Mouse (Mus musculus): Measurements from ENCODE around the gene Fam32a. TPM values are rescaled to one million over a fixed set of nuclear protein-coding genes. Genes with fewer than 3 reads are reported as not detected.
A peak's percentile ranks its signal among the peaks of the same experiment; 100 is the strongest.

Fam32a gene
- polyA plus RNA-seq, 1 experiment, result 41.4 TPM

DNA sequence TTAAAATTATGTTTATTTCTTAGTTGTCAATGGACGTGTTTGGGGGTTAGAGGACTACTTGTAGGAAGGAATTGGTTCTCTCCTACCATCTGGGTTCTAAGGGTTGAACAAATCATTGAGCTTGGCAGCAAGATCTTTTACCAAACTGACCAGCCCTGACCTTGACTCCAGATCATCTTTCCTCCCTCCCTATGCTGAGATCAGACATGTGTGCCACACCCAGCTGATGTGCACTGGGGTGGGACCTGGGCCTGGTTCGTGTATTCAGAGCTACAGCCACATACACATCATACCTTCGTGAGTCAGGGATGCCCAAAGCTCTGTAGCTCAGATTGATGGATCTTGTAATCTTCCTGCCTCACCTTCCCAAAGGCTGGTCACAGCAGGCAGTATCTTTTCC, 52.2 kb downstream of the Fam32a start:
- Histone ChIP-seq H3K27ac (ENCODE audit: insufficient read depth, low read length) (no peak overlapping the region), H3K4me3 (ENCODE audit: insufficient read depth, low read length) (no peak overlapping the region), H3K4me1 (ENCODE audit: control insufficient read depth, insufficient read depth, low read length) (no peaks in the 10 kb centered on the region)
- TF ChIP-seq POLR2A (IDR thresholded peaks at IDR 0.05; ENCODE audit: low read depth, low read length) (no peak), CTCF (IDR thresholded peaks at IDR 0.05; ENCODE audit: borderline replicate concordance, insufficient read depth, low read length) (no peak)

DNA sequence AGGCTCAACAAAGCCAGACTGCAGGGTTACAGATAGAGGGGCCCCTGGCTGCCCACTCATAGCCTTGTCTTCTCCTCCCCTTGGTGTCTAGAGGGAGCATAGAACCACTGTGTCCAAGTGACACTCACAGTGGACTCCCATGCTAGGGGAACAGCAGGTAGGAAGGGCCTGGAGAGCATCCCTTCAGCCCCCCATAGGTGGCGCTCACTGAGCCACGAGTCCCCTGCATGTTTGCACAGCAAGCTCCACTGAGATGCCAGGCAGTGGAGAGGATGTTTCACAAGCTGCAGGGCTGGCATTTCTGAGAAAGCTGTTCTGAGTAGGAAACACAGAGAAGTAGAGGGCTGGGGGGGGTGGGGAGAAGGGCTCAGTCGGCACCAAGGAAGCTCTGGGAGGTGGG, 52.8 kb downstream of the Fam32a start:
- Histone ChIP-seq H3K4me1 (ENCODE audit: control insufficient read depth, insufficient read depth, low read length) (no peaks in the 10 kb centered on the region), H3K27ac (ENCODE audit: insufficient read depth, low read length) (no peak overlapping the region), H3K4me3 (ENCODE audit: insufficient read depth, low read length) (no peak overlapping the region)
- TF ChIP-seq POLR2A (IDR thresholded peaks at IDR 0.05; ENCODE audit: low read depth, low read length) (no peak), CTCF (IDR thresholded peaks at IDR 0.05; ENCODE audit: borderline replicate concordance, insufficient read depth, low read length) (peak; percentile 60)

DNA sequence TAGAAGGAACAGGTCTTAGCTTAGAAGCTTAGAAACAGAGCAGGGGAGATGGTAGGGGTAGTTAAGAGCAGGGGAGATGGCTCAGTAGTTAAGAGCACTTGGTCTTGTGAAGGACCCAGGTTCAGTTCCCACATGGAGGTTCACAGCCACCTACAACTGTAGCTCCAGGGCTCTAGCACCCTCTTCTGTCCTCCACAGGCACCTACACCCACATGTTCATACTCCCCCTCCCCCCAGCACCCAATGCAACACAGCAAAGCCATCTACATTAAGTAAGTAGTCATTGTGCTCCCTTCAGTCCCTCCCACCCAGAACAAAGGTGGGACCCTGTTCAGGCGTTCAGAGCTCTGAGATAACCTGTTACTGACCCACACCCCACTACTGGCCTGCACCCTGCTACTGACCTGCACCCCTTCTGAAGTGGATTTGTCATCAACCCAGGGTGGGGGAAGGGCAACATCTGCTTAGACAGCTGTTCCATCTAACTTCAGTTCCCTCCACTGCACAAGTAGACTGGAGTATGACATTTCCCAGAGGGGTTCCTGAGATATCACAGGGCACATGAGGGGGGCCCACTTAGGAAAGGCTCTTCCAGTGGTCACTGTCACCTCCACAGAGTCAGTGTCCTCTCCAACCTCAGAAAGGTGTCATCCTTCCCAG, 53.7 kb downstream of the Fam32a start:
- no peaks in the 10 kb centered on the region for H3K4me1 ChIP-seq (ENCODE audit: control insufficient read depth, insufficient read depth, low read length)
- H3K4me3 ChIP-seq (ENCODE audit: insufficient read depth, low read length), result no peak overlapping the region
- no peak for TF ChIP-seq POLR2A (IDR thresholded peaks at IDR 0.05; ENCODE audit: low read depth, low read length)
- no peak for TF ChIP-seq CTCF (IDR thresholded peaks at IDR 0.05; ENCODE audit: borderline replicate concordance, insufficient read depth, low read length)
- H3K27ac ChIP-seq (ENCODE audit: insufficient read depth, low read length), result no peak overlapping the region

DNA sequence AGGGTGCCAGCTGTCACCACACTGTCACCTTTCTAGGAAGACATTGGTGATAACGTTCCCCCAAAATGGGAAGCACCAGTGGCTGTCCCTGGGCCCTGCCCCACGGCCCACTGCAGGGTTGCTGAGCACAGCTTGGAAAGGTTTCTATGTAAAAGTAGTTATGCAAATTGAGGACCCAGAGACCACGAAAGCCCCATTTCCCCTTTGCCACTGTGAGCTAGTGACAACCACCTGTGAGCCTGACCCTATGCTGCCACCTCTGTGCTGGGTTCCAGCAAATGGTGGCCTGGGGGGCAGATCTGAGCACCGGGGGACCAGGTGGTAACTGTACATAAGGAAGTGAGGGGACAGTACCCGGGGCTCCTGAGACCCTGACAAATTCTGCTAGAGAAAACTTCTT, 54.3 kb downstream of the Fam32a start:
- Histone ChIP-seq H3K4me1 (ENCODE audit: control insufficient read depth, insufficient read depth, low read length) (no peaks in the 10 kb centered on the region), H3K27ac (ENCODE audit: insufficient read depth, low read length) (no peak overlapping the region), H3K4me3 (ENCODE audit: insufficient read depth, low read length) (no peak overlapping the region)
- no peak for TF ChIP-seq CTCF (IDR thresholded peaks at IDR 0.05; ENCODE audit: borderline replicate concordance, insufficient read depth, low read length)
- no peak for TF ChIP-seq POLR2A (IDR thresholded peaks at IDR 0.05; ENCODE audit: low read depth, low read length)

Other genes starting within 250 kb of the Fam32a start
- not detected in 2 replicates for gene Cyp4f18, start 210.1 kb upstream of the Fam32a start, polyA plus RNA-seq (2011; ENCODE audit: insufficient read length, low read depth, missing spikeins)
- gene Olfr372, start 178.5 kb upstream of the Fam32a start, polyA plus RNA-seq (2011; ENCODE audit: insufficient read length, low read depth, missing spikeins), result not detected in 2 replicates
- not detected in 2 replicates for gene Olfr373, start 136.6 kb upstream of the Fam32a start, polyA plus RNA-seq (2011; ENCODE audit: insufficient read length, low read depth, missing spikeins)
- gene Olfr374, start 112.7 kb upstream of the Fam32a start, polyA plus RNA-seq (2011; ENCODE audit: insufficient read length, low read depth, missing spikeins), result 0.40 TPM in 1 of 2 replicates, not detected in the other
- gene Tpm4, start 84.8 kb upstream of the Fam32a start, polyA plus RNA-seq (2011; ENCODE audit: insufficient read length, low read depth, missing spikeins), result 1,203 and 1,448 TPM in 2 replicates
- gene Rab8a, start 58.5 kb upstream of the Fam32a start, polyA plus RNA-seq (2011; ENCODE audit: insufficient read length, low read depth, missing spikeins), result 102 and 115 TPM in 2 replicates
- gene Hsh2d, start 30.1 kb upstream of the Fam32a start, polyA plus RNA-seq (2011; ENCODE audit: insufficient read length, low read depth, missing spikeins), result not detected in 2 replicates
- gene Cib3, start 6.9 kb upstream of the Fam32a start, polyA plus RNA-seq (2011; ENCODE audit: insufficient read length, low read depth, missing spikeins), result not detected in 2 replicates
- not detected in 2 replicates for gene Gm11034, start 6.1 kb upstream of the Fam32a start, polyA plus RNA-seq (2011; ENCODE audit: insufficient read length, low read depth, missing spikeins)
- 65.3 and 67.0 TPM in 2 replicates for gene Ap1m1, start 20.3 kb downstream of the Fam32a start, polyA plus RNA-seq (2011; ENCODE audit: insufficient read length, low read depth, missing spikeins)
- gene Gm10282, start 85.5 kb downstream of the Fam32a start, polyA plus RNA-seq (2011; ENCODE audit: insufficient read length, low read depth, missing spikeins), result 3.8 and 4.6 TPM in 2 replicates
- 19.1 and 19.7 TPM in 2 replicates for gene Klf2, start 99.3 kb downstream of the Fam32a start, polyA plus RNA-seq (2011; ENCODE audit: insufficient read length, low read depth, missing spikeins)
- gene Eps15l1, start 201.7 kb downstream of the Fam32a start, polyA plus RNA-seq (2011; ENCODE audit: insufficient read length, low read depth, missing spikeins), result 58.0 and 65.0 TPM in 2 replicates
- 1.7 and 1.9 TPM in 2 replicates for gene Calr3, start 224.1 kb downstream of the Fam32a start, polyA plus RNA-seq (2011; ENCODE audit: insufficient read length, low read depth, missing spikeins)
- 5.5 and 6.6 TPM in 2 replicates for gene 1700030K09Rik, start 224.2 kb downstream of the Fam32a start, polyA plus RNA-seq (2011; ENCODE audit: insufficient read length, low read depth, missing spikeins)